Mouse (Mus musculus): ENCODE results near the gene Fsd2. TPM values are rescaled to one million over a fixed set of nuclear protein-coding genes. Genes with fewer than 3 reads are reported as not detected.

The Fsd2 gene
- polyA plus RNA-seq, 1 experiment from 2014 or later, result 1.7 TPM

GRCm38 (mm10) chr7:81492628-81493027, 74.1 kb downstream of the Fsd2 start:
- Histone ChIP-seq H3K9me3 (no peaks in the 10 kb centered on the region), H3K27ac (no peak overlapping the region), H3K36me3 (no peaks in the 10 kb centered on the region), H3K27me3 (peaks cover 56% of the 10 kb centered on the region), H3K4me3 (no peak overlapping the region), H3K4me2 (no peak overlapping the region), H3K4me1 (peaks cover 10% of the 10 kb centered on the region), H3K9ac (no peak overlapping the region)
- 47% methylated on average over 9 of the region's 9 CpGs for WGBS
- ATAC-seq (ENCODE audit: insufficient number of reproducible peaks, low FRiP score, low TSS enrichment, low read depth), result no peak

GRCm38 (mm10) chr7:81489649-81490048, 77.1 kb downstream of the Fsd2 start:
- Histone ChIP-seq H3K36me3 (no peaks in the 10 kb centered on the region), H3K9me3 (no peaks in the 10 kb centered on the region), H3K4me2 (no peak overlapping the region), H3K4me3 (no peak overlapping the region), H3K4me1 (peaks cover 10% of the 10 kb centered on the region), H3K27me3 (peaks cover 34% of the 10 kb centered on the region), H3K9ac (no peak overlapping the region), H3K27ac (no peak overlapping the region)
- no peak for ATAC-seq (ENCODE audit: insufficient number of reproducible peaks, low FRiP score, low TSS enrichment, low read depth)
- WGBS, result 9% methylated on average over 9 of the region's 9 CpGs

MicroRNA genes within 50 kb of the gene (microRNA counts, 519-probe panel; counts per million panel counts)
- 2,254 counts per million, percentile 43 among the panel's probes with 10 or more counts for microRNA mmu-miR-1839-3p
- microRNA mmu-miR-1839-5p, result 2,869 counts per million, percentile 64 among the panel's probes with 10 or more counts

Other genes starting within 250 kb of the Fsd2 start
- 1,077 and 1,280 TPM in 2 replicates for gene Rps17, start 221.7 kb downstream of the Fsd2 start, polyA plus RNA-seq (2015; fragmentation: Nextera tagmentation; extraction: Ambion mirVana)
- 0.56 and 0.68 TPM in 2 replicates for gene Cpeb1, start 111.5 kb downstream of the Fsd2 start, polyA plus RNA-seq (2015; fragmentation: Nextera tagmentation; extraction: Ambion mirVana)
- gene Ap3b2, start 73.0 kb downstream of the Fsd2 start, polyA plus RNA-seq (2015; fragmentation: Nextera tagmentation; extraction: Ambion mirVana), result 0.24 TPM in 2 replicates
- not detected in 2 replicates for gene BC048679, start 68.7 kb downstream of the Fsd2 start, polyA plus RNA-seq (2015; fragmentation: Nextera tagmentation; extraction: Ambion mirVana)
- gene Whamm, start 4.3 kb upstream of the Fsd2 start, polyA plus RNA-seq (2015; fragmentation: Nextera tagmentation; extraction: Ambion mirVana), result 4.6 TPM in 2 replicates
- gene Homer2, start 140.6 kb upstream of the Fsd2 start, polyA plus RNA-seq (2015; fragmentation: Nextera tagmentation; extraction: Ambion mirVana), result 20.7 and 20.8 TPM in 2 replicates
- gene Ramac, start 196.0 kb upstream of the Fsd2 start, polyA plus RNA-seq (2015; fragmentation: Nextera tagmentation; extraction: Ambion mirVana), result 103 and 112 TPM in 2 replicates
- 57.0 and 64.8 TPM in 2 replicates for gene 3110040N11Rik, start 222.5 kb upstream of the Fsd2 start, polyA plus RNA-seq (2015; fragmentation: Nextera tagmentation; extraction: Ambion mirVana)

Data from limb, embryonic 15.5 days (tissue).